Mouse (Mus musculus) heart, adult 2 months (tissue): ENCODE data around the gene Uba1. TPM values are rescaled to one million over a fixed set of nuclear protein-coding genes. Genes with fewer than 3 reads are reported as not detected.
A peak's percentile ranks its signal among the peaks of the same experiment; 100 is the strongest.

Source experiments
- DNase-seq, 2 experiments: peaks; one replicate each; pipeline ENCODE4 v3.0.0; 2021
- H3K27ac ChIP-seq: fragments of 200-600 bp; 2 replicates; pipeline ENCODE4 v1.8.1; 2022
- H3K27me3 ChIP-seq: fragments of 200-500 bp; 2 replicates; pipeline ENCODE4 v1.6.1; 2012; ENCODE audit warnings: mild to moderate bottlenecking, low read length, inconsistent platforms, mixed read lengths; ENCODE audit not compliant: control insufficient read depth, insufficient read depth
- H3K36me3 ChIP-seq: fragments of 200-500 bp; 2 replicates; pipeline ENCODE4 v1.6.1; 2012; ENCODE audit warnings: low read length, inconsistent platforms; ENCODE audit not compliant: control insufficient read depth, insufficient read depth
- H3K4me1 ChIP-seq: fragments of 200-500 bp; 2 replicates; pipeline ENCODE4 v1.6.1; 2011; ENCODE audit warnings: low read length; ENCODE audit not compliant: control insufficient read depth, insufficient read depth
- H3K4me3 ChIP-seq: fragments of 200-600 bp; 2 replicates; pipeline ENCODE4 v1.8.1; 2022
- H3K79me2 ChIP-seq: fragments of 200-500 bp; replicated peaks from 2 replicates; pipeline ENCODE4 v1.6.1; 2012; ENCODE audit warnings: mild to moderate bottlenecking, inconsistent platforms, low read length, moderate library complexity, mixed read lengths; ENCODE audit not compliant: control insufficient read depth, insufficient read depth
- H3K9ac ChIP-seq: fragments of 200-500 bp; 2 replicates; pipeline ENCODE4 v1.6.1; 2012; ENCODE audit warnings: low read depth, mild to moderate bottlenecking, control low read depth, inconsistent platforms, low read length, mixed read lengths
- CTCF ChIP-seq: fragments of 200-600 bp; IDR thresholded peaks from 2 replicates; pipeline ENCODE4 v1.8.1; 2022; ENCODE audit warnings: antibody characterized with exemption, mild to moderate bottlenecking, moderate library complexity
- EP300 ChIP-seq: fragments of 200-500 bp; IDR thresholded peaks from 2 replicates; pipeline ENCODE4 v1.6.1; 2011; ENCODE audit warnings: low read depth, low read length, control low read depth; ENCODE audit not compliant: insufficient read depth
- POLR2A ChIP-seq: fragments of 200-500 bp; IDR thresholded peaks from 2 replicates; pipeline ENCODE4 v1.6.1; 2011; ENCODE audit warnings: mild to moderate bottlenecking, low read depth, low read length, control low read depth; ENCODE audit not compliant: insufficient read depth
- WGBS: fragments of 180-500 bp; shearing (Covaris S2); methylation state at CpG from one replicate; pipeline ENCODE4 v1.1.7; 2018; 5-methylcytosine and 5-hydroxymethylcytosine counted together
- intact Hi-C: fragments of 180-260 bp; cut with DNase I; formaldehyde crosslinking; loops from one replicate; pipeline ENCODE4 v1.15.1; 2025
- polyA plus RNA-seq: library from polyadenylated mRNA; depleted of rRNA; stranded (reverse); fragments of >200 nt; gene quantifications from 2 replicates; pipeline ENCODE4 v1.2.3, GENCODE M21; 2012
- total RNA-seq, 2 experiments: library from RNA; stranded (reverse); gene quantifications; 2 replicates each; pipeline ENCODE4 v1.2.3; 2021

Uba1 gene
- total and polyA plus RNA-seq, 3 experiments, result 180 to 211 (median 206) TPM

DNA sequence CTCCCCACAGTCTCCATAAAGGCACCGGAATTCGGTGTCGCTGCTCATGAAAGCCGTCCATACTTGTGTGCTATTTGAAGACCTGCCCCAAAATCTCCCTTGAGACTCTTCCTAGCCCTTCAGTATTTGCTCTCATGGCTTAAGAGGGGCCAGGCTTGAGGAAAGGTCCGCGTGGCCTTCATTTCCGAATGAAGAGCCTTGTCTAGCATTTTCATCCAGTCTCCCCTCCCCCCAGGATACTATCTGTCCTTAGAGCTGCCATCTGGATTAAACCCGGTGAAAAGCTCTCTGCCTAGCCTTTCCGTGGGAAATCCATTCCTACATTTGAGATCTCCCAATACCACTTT is 5.3 kb downstream of the Uba1 start:
- TF ChIP-seq CTCF (no peak), EP300 (no peak), POLR2A (no peak)
- intact Hi-C loops, result loop anchor here (1.0 to 5.0 kb wide), 5 partner anchors 24 to 284 kb away; partner anchors contain the start of genes Cdk16, Ndufb11 and Rbm10
- Histone ChIP-seq H3K27ac (peak overlapping the region; percentile 90), H3K4me3 (peak overlapping the region; percentile 73), H3K79me2 (no peaks in the 10 kb centered on the region), H3K4me1 (peaks cover 2% of the 10 kb centered on the region; the same call in 1 of the 2 replicates), H3K27me3 (no peaks in the 10 kb centered on the region), H3K36me3 (peaks cover 24% of the 10 kb centered on the region), H3K9ac (peak overlapping the region; percentile 84)
- DNase-seq, result no peak
- WGBS, result 21% methylated on average over 9 of the region's 9 CpGs

DNA sequence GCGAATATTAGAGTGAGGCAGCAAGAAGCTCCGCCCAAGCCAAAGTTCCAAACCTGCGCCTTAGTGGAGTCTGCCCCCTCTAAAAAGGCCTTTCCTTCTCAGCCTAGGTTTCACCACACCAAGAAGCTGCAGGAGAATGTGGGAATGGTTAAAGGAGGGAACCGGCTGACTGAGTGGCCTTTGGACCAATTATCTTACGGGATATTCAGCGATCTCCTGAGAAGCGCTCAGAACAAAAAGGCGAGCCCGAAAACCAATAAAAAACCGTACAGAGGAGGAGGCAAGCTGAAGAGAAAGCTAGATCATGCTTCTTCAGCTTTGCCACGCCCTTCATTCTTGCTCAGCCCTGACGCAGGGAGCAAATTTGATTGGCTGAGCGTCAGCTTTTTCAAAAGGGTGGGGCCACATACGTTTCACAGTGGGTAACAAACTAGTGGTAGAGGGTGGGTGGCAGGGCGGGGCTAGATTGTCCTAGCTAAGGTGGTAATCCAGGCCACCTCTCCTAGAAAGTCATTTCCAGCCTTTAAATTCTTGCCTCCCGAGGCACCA is 29.5 kb downstream of the Uba1 start, which contains the start of gene Cdk16:
Cdk16 (plus strand) TSS at position 436 of the 549 bp plus-strand sequence.
- TF ChIP-seq POLR2A (0 out of 2 replicates have a peak, but pooled peaks have one; percentile 26), EP300 (no peak)
- peak within 1 kb of the TSS; percentile 94 for H3K9ac ChIP-seq
- WGBS, result 9% methylated on average over 16 of the region's 16 CpGs
- H3K36me3 ChIP-seq, result peaks cover 4% of the 10 kb centered on the region
- peaks cover 7% of the 10 kb centered on the region for H3K79me2 ChIP-seq
- peak; percentile 83 to 91 for DNase-seq
- no peaks in the 10 kb centered on the region for H3K27me3 ChIP-seq
- intact Hi-C loops, result loop anchor here (1.0 to 10.0 kb wide), 3 partner anchors 17 to 177 kb away; no protein-coding TSS in a partner anchor
- H3K27ac ChIP-seq, result peak within 1 kb of the TSS; percentile 93
- peak within 1 kb of the TSS; percentile 77 for H3K4me3 ChIP-seq
- peaks cover 7% of the 10 kb centered on the region for H3K4me1 ChIP-seq

DNA sequence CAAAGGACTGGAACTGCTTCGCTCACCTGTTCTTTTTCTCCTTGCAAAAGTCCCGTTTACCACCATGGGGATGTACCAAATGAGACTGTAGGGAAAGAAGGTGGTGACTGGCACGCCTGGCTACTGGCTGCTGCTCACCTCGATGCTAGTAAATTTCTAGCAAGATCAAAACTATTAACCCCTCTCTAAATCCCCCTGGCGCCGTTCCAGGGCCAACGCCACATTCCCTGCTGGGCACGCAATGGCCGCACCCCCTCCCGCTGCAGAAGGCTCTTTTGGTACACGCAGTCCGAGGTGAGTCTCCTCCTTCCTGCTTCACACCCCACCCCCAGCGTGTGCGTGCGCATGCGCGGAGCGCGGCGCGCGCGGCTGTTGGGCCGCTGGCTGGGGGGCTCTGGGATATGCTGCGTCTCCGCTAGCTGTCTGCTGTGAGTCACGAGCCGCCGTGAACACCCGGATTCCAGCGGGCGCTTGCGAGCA is 30.0 kb downstream of the Uba1 start:
- peak; percentile 47; the same call in 1 of the 2 replicates for TF ChIP-seq POLR2A
- no peak for TF ChIP-seq EP300
- TF ChIP-seq CTCF, result no peak

DNA sequence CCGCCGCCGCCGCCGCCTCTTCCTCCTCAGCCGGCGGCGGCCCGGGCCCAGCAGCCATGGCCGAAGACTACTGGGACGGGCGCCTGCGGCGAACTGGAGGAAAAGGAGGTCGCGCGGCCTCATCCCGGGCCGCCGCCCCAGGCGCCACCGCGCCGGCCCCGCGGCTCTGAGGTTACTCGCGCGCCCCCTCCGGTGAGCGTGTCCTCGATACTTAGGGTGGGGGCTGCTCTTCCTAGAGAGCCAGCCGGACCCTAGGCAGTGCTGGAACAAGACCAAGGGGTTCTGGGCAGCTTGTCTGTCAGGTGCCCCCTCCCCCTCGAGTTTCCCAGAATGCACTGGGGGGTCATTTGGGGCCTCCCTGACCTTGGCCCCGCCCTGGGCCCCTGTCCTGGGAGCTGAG is 30.5 kb downstream of the Uba1 start:
- Histone ChIP-seq H3K9ac (peak overlapping the region; percentile 94), H3K27me3 (no peaks in the 10 kb centered on the region), H3K79me2 (peaks cover 7% of the 10 kb centered on the region), H3K4me3 (peak overlapping the region; percentile 77), H3K27ac (peak overlapping the region; percentile 93), H3K4me1 (peaks cover 7% of the 10 kb centered on the region), H3K36me3 (peaks cover 4% of the 10 kb centered on the region)
- intact Hi-C loops, result loop anchor here (2.0 to 10.0 kb wide), 2 partner anchors 16 to 176 kb away; no protein-coding TSS in a partner anchor
- TF ChIP-seq CTCF (peak; percentile 57), EP300 (no peak), POLR2A (no peak)
- WGBS, result 7% methylated on average over 28 of the region's 35 CpGs
- DNase-seq, result peak; percentile 61 to 75

More for the DNA sequence above, 30.0 kb downstream of the Uba1 start:
- H3K27me3 ChIP-seq, result no peaks in the 10 kb centered on the region
- WGBS, result 21% methylated on average over 33 of the region's 33 CpGs
- DNase-seq, result peak; percentile 86 to 88
- peak overlapping the region; percentile 94 for H3K9ac ChIP-seq
- H3K79me2 ChIP-seq, result peaks cover 7% of the 10 kb centered on the region
- peak overlapping the region; percentile 77 for H3K4me3 ChIP-seq
- peak overlapping the region; percentile 93 for H3K27ac ChIP-seq
- peaks cover 4% of the 10 kb centered on the region for H3K36me3 ChIP-seq
- intact Hi-C loops, result loop anchor here (2.0 to 10.0 kb wide), 2 partner anchors 17 to 177 kb away; no protein-coding TSS in a partner anchor
- H3K4me1 ChIP-seq, result peaks cover 7% of the 10 kb centered on the region

DNA sequence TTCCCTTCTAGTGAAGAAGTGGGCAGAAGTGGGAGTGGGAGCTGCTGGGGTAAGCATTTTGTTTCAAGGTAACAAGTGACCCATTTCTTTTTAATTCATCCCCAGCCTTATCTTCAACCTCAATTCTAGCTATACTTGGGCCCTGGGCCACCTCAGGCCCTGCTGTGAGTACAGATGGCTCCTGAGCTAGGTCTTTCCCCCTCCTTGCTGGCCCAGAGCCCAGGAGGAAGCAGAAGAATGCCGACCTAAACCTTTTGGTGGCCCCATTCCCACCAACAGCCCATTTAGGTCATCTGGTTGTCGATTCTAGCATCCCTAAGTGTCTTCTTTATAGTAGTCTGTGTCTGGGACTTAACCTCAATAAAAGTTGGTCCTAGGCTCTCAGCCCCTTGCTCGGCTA is 33.4 kb downstream of the Uba1 start:
- H3K36me3 ChIP-seq, result peaks cover 4% of the 10 kb centered on the region
- H3K27ac ChIP-seq, result no peak overlapping the region
- no peak overlapping the region for H3K4me3 ChIP-seq
- H3K27me3 ChIP-seq, result no peaks in the 10 kb centered on the region
- peaks cover 7% of the 10 kb centered on the region for H3K79me2 ChIP-seq
- TF ChIP-seq EP300 (no peak), POLR2A (no peak), CTCF (no peak)
- peaks cover 7% of the 10 kb centered on the region for H3K4me1 ChIP-seq
- intact Hi-C loops, result no loop called here
- 37% methylated on average over 3 of the region's 3 CpGs for WGBS
- no peak for DNase-seq
- H3K9ac ChIP-seq, result no peak overlapping the region

DNA sequence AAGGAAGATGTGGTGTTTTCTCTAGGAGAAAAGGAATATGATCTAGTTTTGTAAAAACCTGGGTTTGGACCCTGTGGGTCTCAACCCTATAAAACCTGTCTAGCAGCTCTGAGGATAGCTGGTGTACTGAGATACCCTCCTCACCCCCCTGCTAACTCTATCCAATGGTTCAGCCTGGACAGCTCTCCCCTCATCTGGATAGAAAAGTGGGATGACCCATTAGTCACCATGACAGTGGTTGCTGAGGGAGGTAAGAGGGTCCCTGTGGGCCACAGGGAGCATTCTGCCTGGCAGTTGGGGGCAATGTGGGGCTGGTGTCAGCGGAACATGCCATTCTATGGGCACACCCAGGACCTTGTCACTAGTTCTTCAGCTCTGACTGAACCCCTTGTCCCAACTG is 34.5 kb downstream of the Uba1 start:
- H3K9ac ChIP-seq, result no peak overlapping the region
- intact Hi-C loops, result no loop called here
- no peaks in the 10 kb centered on the region for H3K27me3 ChIP-seq
- TF ChIP-seq POLR2A (no peak), CTCF (no peak), EP300 (no peak)
- H3K27ac ChIP-seq, result no peak overlapping the region
- peaks cover 7% of the 10 kb centered on the region for H3K4me1 ChIP-seq
- 85% methylated on average over 1 of the region's 1 CpGs for WGBS
- no peak overlapping the region for H3K4me3 ChIP-seq
- H3K79me2 ChIP-seq, result peaks cover 7% of the 10 kb centered on the region
- no peak for DNase-seq
- H3K36me3 ChIP-seq, result peaks cover 4% of the 10 kb centered on the region
